Mouse (Mus musculus) hindbrain, embryonic 11.5 days (tissue): Measurements from ENCODE around the gene Clec4g. TPM values are rescaled to one million over a fixed set of nuclear protein-coding genes. Genes with fewer than 3 reads are reported as not detected.

Experiments used
- polyA plus RNA-seq: library from polyadenylated mRNA; unstranded; fragments of >200 nt; fragmentation: Nextera tagmentation; extraction: Ambion mirVana; gene quantifications from 2 replicates; pipeline ENCODE4 v1.2.1, GENCODE M21; 2014

Gene Clec4g
- polyA plus RNA-seq, 1 experiment from 2014 or later = not detected

Other genes starting within 250 kb of the Clec4g start
- not detected in 2 replicates for gene Tex45, start 249.8 kb downstream of the Clec4g start, polyA plus RNA-seq
- gene Zfp358, start 227.5 kb downstream of the Clec4g start, polyA plus RNA-seq = 31.2 and 39.3 TPM in 2 replicates
- gene Mcoln1, start 220.2 kb downstream of the Clec4g start, polyA plus RNA-seq = 36.8 and 49.5 TPM in 2 replicates
- gene Pnpla6, start 205.3 kb downstream of the Clec4g start, polyA plus RNA-seq = 17.4 and 19.9 TPM in 2 replicates
- gene C330021F23Rik, start 152.7 kb downstream of the Clec4g start, polyA plus RNA-seq = 3.2 and 3.9 TPM in 2 replicates
- 13.3 and 15.3 TPM in 2 replicates for gene Camsap3, start 133.4 kb downstream of the Clec4g start, polyA plus RNA-seq
- gene Xab2, start 99.3 kb downstream of the Clec4g start, polyA plus RNA-seq = 47.5 and 58.1 TPM in 2 replicates
- 96.3 and 102 TPM in 2 replicates for gene Pet100, start 99.1 kb downstream of the Clec4g start, polyA plus RNA-seq
- gene Pcp2, start 95.1 kb downstream of the Clec4g start, polyA plus RNA-seq = 0.31 and 0.33 TPM in 2 replicates
- gene Stxbp2, start 89.7 kb downstream of the Clec4g start, polyA plus RNA-seq = 23.6 and 24.9 TPM in 2 replicates
- 0.18 TPM in 1 of 2 replicates, not detected in the other for gene Retn, start 64.9 kb downstream of the Clec4g start, polyA plus RNA-seq
- 0.19 TPM in 1 of 2 replicates, not detected in the other for gene Mcemp1, start 54.9 kb downstream of the Clec4g start, polyA plus RNA-seq
- 7.2 and 8.1 TPM in 2 replicates for gene Fcor, start 48.3 kb downstream of the Clec4g start, polyA plus RNA-seq
- gene Trappc5, start 44.4 kb downstream of the Clec4g start, polyA plus RNA-seq = 34.2 and 40.8 TPM in 2 replicates
- gene Fcer2a, start 26.5 kb downstream of the Clec4g start, polyA plus RNA-seq = 0.15 and 0.49 TPM in 2 replicates
- not detected in 2 replicates for gene Cd209a, start 28.3 kb upstream of the Clec4g start, polyA plus RNA-seq
- not detected in 2 replicates for gene Cd209e, start 133.7 kb upstream of the Clec4g start, polyA plus RNA-seq
- not detected in 2 replicates for gene Cd209d, start 157.9 kb upstream of the Clec4g start, polyA plus RNA-seq
- gene Cd209b, start 206.2 kb upstream of the Clec4g start, polyA plus RNA-seq = not detected in 2 replicates
- 0.80 and 0.91 TPM in 2 replicates for gene Cd209c, start 234.1 kb upstream of the Clec4g start, polyA plus RNA-seq